Mouse (Mus musculus): ENCODE data around the gene Pramel3.
"Not testable (repeated sequence)": the region's sequence is repeated elsewhere in the genome, so short reads cannot be mapped to it uniquely, and the experiment has no call there.

The Pramel3 gene

GRCm38 (mm10) chrX:135302007-135302406, at the start of gene Pramel3:
Gene Pramel3, plus strand, starts transcription at chrX:135302307.
- not testable (repeated sequence) for DNase-seq (ENCODE audit: low spot score)

GRCm38 (mm10) chrX:135360685-135361084, 58.6 kb downstream of the Pramel3 start:
- not testable (repeated sequence) for DNase-seq (ENCODE audit: low spot score)

GRCm38 (mm10) chrX:135361943-135362342, 59.8 kb downstream of the Pramel3 start:
- not testable (repeated sequence) for DNase-seq (ENCODE audit: low spot score)

Data from adipocyte (in vitro differentiated cells).